Mouse (Mus musculus) CD4-positive, CD25-positive, alpha-beta regulatory T cell, adult 4 months (primary cell): Measurements from ENCODE around the gene Klc4. TPM values are rescaled to one million over a fixed set of nuclear protein-coding genes. Genes with fewer than 3 reads are reported as not detected.

Experiments
- ATAC-seq: one replicate; pipeline ENCODE4 v1.8.0; 2017
- polyA plus RNA-seq, 2 experiments: library from polyadenylated mRNA; unstranded; fragments of 100-300 nt; shearing (Covaris generic); gene quantifications; one replicate each; pipeline ENCODE4 v1.2.1; 2017

Klc4 gene
- polyA plus RNA-seq, 2 experiments from 2014 or later, result 13.6 to 14.7 TPM

- ATAC-seq, result no peak
Measured at GRCm38 (mm10) chr17:46619683-46620357, 26.0 kb downstream of the Klc4 start.

DNA sequence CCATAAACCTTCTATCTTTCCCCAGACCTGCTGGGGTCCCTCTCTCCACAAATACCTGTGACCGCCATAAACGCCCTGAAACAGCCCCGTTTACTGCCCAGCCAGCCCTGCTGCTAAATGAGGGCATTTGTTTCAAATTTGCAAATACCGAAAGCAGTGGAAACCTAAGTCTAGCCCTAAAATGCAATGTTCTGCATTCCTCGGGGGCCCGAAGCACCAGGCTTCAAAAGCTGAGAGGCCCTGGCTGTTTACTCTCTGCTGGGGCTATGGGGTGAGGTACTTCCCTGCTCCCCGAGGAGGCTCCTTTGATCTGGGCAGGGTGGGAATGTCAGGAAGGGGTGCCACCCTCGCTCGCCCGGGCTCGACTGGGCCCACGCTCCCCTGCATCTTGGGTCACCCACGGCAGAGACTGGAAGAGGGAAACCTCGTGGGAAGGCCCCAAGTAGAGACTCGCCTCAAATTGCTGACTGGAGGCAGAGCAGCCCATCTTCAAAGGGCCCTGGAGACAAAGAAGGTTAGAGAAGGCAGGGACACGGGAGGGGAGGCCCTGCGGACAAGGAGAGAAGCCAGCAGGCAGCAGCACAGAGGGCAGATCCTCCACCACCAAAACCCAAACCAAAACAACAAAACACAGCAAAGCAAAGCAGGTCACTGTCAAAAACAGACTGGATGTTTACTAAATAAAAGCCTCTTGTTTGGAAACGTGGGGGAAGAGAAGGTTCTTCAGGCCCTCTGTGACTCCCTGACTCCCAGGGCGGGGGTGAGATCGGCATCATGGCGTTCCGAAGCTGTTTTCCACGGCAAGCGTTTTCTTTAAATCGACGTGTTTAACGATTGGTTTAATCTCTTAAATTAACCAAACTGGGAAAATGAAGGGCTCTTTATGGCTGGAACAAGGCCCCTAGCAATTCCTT is 26.8 kb downstream of the Klc4 start:
- no peak for ATAC-seq

- no peak for ATAC-seq
Measured at GRCm38 (mm10) chr17:46618394-46618768, 27.4 kb downstream of the Klc4 start.

DNA sequence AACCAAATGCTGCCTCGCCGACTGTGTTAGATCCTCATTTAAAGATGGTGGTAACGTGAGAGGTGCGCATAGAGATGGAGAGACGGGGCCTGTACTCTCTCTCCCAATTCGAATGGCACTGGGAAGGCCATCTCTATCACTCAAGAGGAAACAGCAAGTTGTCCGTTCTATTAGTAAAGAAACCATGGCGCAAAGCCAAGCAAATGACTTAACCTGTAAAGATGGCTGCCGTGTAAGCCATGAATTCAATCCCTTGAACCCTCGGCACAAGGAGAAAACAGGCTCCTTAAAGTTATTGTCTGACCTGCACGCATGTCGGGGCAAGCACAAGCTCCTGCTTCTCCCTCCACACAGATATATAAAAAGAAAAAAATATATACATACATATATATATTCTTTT is 28.0 kb downstream of the Klc4 start:
- ATAC-seq, result no peak

DNA sequence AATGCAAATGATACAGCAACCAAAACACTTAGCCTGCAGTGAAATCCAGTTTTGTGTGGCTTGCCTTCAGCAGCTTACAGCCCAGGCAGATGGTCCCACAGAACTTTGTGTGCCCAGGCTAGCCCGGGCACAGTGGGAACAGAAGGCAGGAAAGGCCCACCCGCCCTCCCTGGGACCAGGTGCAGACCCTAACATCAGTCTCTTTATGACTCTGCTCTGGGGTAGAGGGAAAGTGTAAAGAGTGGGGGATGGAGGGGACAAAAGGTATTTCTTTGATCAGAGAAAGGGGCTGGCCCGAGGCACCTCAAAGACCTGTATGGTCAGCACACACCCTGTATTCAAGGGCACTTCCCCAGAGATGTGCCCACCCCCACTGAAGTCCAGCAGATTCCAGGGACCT is 32.6 kb downstream of the Klc4 start:
- ATAC-seq, result no peak

- no peak for ATAC-seq
Measured at GRCm38 (mm10) chr17:46612820-46613219, 33.0 kb downstream of the Klc4 start.

- ATAC-seq, result no peak
Measured at GRCm38 (mm10) chr17:46612189-46612588, 33.6 kb downstream of the Klc4 start.

GRCm38 (mm10) chr17:46611316-46611715 is 34.5 kb downstream of the Klc4 start:
- ATAC-seq, result no peak

DNA sequence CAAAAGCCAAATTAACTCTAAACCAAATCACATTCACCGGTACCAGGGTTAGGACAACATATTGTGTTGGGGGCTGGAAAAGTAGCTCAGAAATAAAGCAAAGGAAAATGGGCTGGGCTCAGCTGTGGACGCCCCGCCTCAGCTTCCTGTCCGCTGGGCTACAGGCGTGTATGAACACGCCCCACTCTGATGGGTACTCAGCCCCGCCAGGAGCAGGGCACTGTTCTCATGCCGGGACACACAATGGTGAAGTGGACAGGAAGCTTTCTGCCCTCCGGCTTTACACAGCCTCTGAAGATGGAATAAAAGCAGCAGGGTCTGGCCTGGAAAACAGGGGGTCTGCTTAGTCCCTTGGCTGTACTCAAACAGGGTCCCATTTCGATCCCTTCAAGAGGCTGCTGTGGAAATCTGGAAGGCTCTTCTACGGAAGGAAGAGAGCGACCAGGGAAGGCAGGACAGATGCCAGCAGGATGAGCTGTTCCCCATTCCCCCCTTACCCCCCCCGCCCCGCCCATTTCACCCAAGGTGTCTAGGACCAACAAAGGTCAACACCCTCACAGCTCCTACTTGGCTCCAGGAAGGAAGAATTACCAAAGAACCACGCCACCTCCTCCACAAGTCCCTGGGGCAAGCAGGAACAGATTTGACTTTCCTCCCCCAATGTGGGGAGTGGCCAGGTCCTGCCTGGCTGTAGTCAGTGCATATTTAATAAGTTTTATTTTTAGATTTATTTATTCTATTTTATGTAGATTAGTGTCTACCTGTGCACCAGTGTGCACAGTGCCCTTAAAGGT is 35.9 kb downstream of the Klc4 start:
- ATAC-seq, result no peak

- ATAC-seq, result no peak
Measured at GRCm38 (mm10) chr17:46605987-46606386, 39.8 kb downstream of the Klc4 start.

- ATAC-seq, result no peak
Measured at GRCm38 (mm10) chr17:46605126-46605525, 40.7 kb downstream of the Klc4 start.

- ATAC-seq, result no peak
Measured at GRCm38 (mm10) chr17:46603229-46603628, 42.6 kb downstream of the Klc4 start.

DNA sequence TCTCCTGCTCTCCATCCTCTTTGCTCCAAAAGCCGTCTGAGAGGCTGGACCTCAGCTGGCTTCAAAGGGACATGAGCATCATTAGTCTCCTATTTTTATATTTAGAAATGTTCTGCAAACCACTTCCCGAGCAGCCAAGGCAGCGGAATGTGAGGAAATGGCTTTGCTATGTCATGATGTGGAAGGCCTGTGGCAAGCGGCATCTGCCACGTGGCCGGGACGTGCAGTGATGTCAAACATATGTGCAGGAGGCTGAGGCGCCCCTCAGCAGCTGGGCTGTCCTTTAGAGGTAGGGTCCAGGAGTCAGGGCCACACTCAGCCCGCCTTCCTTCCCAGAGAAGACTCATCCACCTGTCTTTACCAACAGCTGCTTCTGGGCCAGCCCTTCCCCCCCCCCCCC is 43.6 kb downstream of the Klc4 start:
- no peak for ATAC-seq

GRCm38 (mm10) chr17:46600569-46600968 is 45.3 kb downstream of the Klc4 start:
- no peak for ATAC-seq

DNA sequence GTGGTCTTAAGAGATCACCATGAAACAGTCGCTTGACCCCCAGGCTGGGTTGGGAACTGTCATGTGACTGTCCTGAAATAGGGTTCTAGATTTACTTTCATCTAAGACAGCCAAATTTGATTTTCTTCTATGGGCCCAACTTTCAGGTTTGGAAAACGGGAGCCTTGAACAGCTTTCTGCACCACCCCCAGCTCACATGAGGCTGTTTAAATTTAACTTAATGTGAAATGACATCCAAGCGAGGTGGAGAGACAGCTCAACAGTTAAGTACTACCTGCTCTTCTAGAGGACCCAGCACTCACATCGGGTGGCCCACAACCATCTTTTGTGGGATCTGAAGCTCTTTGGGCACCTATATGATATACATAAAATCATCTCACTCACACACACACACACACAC is 46.9 kb downstream of the Klc4 start:
- ATAC-seq, result no peak

- ATAC-seq, result no peak
Measured at GRCm38 (mm10) chr17:46597956-46598355, 47.9 kb downstream of the Klc4 start.

DNA sequence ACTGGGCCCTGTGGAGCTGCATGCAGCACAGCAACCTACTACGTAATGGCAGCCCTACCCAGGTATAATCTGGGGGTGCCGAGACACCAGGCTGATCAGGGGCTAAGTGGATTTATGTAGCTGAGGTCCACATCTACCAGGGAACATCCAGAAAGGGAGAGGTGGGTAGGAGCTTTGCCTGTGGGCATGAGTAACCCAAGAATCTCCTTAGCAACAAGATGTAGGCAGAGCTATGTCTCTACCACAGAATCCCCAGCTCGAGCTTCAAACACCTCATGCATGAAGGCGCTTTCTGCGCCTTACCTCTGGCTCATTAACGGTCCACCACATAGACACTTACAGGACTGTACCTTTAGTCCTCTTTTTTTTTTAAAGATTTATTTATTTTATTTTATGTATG is 50.5 kb downstream of the Klc4 start:
- no peak for ATAC-seq

DNA sequence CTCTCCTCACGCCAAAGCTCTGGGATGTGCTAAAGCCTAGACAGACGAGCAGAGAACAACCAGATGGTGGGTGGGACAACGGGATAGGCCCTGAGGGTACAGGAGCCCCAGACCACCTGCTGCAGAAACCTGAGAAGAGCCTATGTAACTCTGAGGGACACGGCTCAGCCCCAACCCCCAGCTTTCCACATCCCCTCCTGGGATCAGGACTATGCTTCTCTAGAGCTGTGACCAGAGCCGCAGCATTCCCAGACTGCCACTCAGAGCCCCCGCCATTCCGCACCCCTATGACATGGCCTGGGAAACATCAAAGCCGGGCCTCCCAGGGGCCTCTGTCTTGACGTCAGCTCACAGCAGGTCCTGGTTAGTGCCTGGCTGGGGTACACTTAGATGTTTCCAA is 51.2 kb downstream of the Klc4 start:
- no peak for ATAC-seq

GRCm38 (mm10) chr17:46593124-46593523 is 52.7 kb downstream of the Klc4 start:
- no peak for ATAC-seq

DNA sequence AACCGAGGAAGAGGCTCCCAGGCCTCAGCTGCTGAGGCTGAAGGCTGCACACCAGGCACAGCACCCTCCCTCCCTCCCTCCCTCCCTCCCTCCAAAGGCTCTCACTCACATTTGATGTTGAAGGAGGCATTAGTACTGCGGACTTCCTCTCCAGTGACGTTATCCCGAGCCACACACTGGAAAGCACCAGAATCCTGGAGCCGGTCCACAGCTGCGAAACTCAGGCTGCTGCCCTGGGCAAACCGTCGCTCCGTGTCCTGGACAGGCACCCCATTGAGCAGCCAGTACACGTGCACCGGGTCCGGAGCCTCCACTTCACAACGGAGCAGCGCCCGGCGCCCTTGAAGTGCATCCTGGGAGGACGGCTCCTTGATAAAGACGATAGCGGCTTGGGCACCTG is 54.4 kb downstream of the Klc4 start:
- ATAC-seq, result no peak

- no peak for ATAC-seq
Measured at GRCm38 (mm10) chr17:46590439-46590838, 55.4 kb downstream of the Klc4 start.

GRCm38 (mm10) chr17:46589635-46590314 is 56.0 kb downstream of the Klc4 start:
- no peak for ATAC-seq

DNA sequence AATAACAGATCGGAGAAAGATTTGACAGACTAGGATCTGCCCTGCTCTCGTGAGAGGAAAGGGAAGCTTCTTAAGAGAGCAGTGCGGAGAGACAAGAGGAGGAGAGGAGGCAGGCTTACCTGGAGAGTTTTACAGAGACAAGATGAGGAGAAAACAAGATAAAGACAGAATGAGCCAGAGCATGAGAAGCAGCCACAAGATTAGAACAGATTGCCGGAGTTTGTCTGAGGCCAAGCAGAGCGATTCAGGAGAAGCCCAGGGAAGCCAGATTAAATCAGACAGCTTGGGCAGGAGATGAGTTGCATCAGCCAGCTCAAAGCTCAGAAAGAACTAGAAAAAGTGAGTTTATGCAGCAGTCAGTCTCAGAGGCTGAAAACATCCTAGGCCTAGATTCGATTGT is 56.9 kb downstream of the Klc4 start:
- ATAC-seq, result no peak
